Mouse (Mus musculus) CH12.LX (cell line): Measurements from ENCODE around the gene Gm5936. TPM values are rescaled to one million over a fixed set of nuclear protein-coding genes. Genes with fewer than 3 reads are reported as not detected.
"Not testable (repeated sequence)": the region's sequence is repeated elsewhere in the genome, so short reads cannot be mapped to it uniquely, and the experiment has no call there.

Experiments
- DNase-seq: peaks from one replicate; pipeline ENCODE4 v3.0.0-alpha.2; 2013; ENCODE audit errors: extremely low read depth
- H3K27ac ChIP-seq: 2 replicates; pipeline ENCODE4 v1.5.1; 2012; ENCODE audit warnings: low read depth, mild to moderate bottlenecking, control low read depth, moderate library complexity; ENCODE audit not compliant: insufficient read depth
- H3K27me3 ChIP-seq: replicated peaks from 2 replicates; pipeline ENCODE3; 2012; ENCODE audit warnings: inconsistent platforms
- H3K36me3 ChIP-seq, 2 experiments: replicated peaks in 1 of 2; 2 replicates each; pipeline versions ENCODE3 to v1.6.1; 2012; ENCODE audit warnings: inconsistent platforms in 1 of 2, low read length in 1 of 2, mild to moderate bottlenecking in 1 of 2, mixed read lengths in 1 of 2, moderate library complexity in 1 of 2; ENCODE audit not compliant: control insufficient read depth in 1 of 2, insufficient read depth in 1 of 2
- H3K4me1 ChIP-seq, 2 experiments: 2 replicates each; pipeline ENCODE4 v1.6.1; 2012; ENCODE audit warnings: inconsistent platforms in 1 of 2, moderate library complexity in 1 of 2; ENCODE audit not compliant: insufficient read depth in 2 of 2, control insufficient read depth in 1 of 2
- H3K4me2 ChIP-seq: 2 replicates; pipeline ENCODE4 v1.6.1; 2012; ENCODE audit warnings: low read depth, mild to moderate bottlenecking, control low read depth; ENCODE audit not compliant: poor library complexity, insufficient read depth, severe bottlenecking
- H3K4me3 ChIP-seq, 3 experiments: fragments of 150-350 bp in 1 of 3; sonication (generic) in 1 of 3; replicated peaks in 1 of 3; 2 replicates each; pipeline versions ENCODE3 to v1.5.1; 2011 to 2012; ENCODE audit warnings: low read depth in 2 of 3, low read length in 2 of 3, mild to moderate bottlenecking in 2 of 3, moderate library complexity in 2 of 3, control low read depth in 1 of 3, improper control_type of control experiment in 1 of 3, inconsistent platforms in 1 of 3, mixed read lengths in 1 of 3; ENCODE audit not compliant: poor library complexity in 1 of 3
- H3K79me2 ChIP-seq: replicated peaks from 2 replicates; pipeline ENCODE4 v1.6.1; 2012; ENCODE audit warnings: mild to moderate bottlenecking, moderate library complexity; ENCODE audit not compliant: control insufficient read depth, poor library complexity, insufficient read depth, severe bottlenecking; ENCODE audit errors: extremely low read depth
- H3K9ac ChIP-seq: 2 replicates; pipeline ENCODE4 v1.6.1; 2012; ENCODE audit warnings: low read depth, mild to moderate bottlenecking, control low read depth, moderate library complexity; ENCODE audit not compliant: insufficient read depth
- H3K9me3 ChIP-seq: replicated peaks from 2 replicates; pipeline ENCODE3; 2012; ENCODE audit warnings: low read length, inconsistent platforms, mixed read lengths
- SIN3A ChIP-seq: IDR thresholded peaks from 2 replicates; pipeline ENCODE4 v1.6.1; 2012; ENCODE audit warnings: low read length, improper control_type of control experiment, inconsistent platforms
- dilution Hi-C: fragments of 300-500 bp; cut with MboI; formaldehyde crosslinking; loops from 2 replicates; pipeline ENCODE4 v1.14.3; 2020; ENCODE audit warnings: low sequenced_read_pairs; ENCODE audit not compliant: extremely low pct_unique_long_range_greater_than_20kb, extremely low pct_ligation_motif_present
- in situ Hi-C: fragments of 300-500 bp; cut with MboI; formaldehyde crosslinking; loops from 3 replicates; pipeline ENCODE4 v1.14.3; 2019; ENCODE audit warnings: low sequenced_read_pairs, low pct_ligation_motif_present, low pct_unique_long_range_greater_than_20kb, mixed read lengths
- polyA plus RNA-seq: library from polyadenylated mRNA; unstranded; fragments of >175 nt; gene quantifications from 2 replicates; pipeline ENCODE4 v1.2.1, GENCODE M21; 2012; ENCODE audit warnings: low read depth; ENCODE audit not compliant: insufficient read length
- total RNA-seq, 2 experiments: library from RNA; depleted of rRNA; stranded (reverse); fragments of 300-350 nt in 1 of 2; fragments of >200 nt in 1 of 2; gene quantifications; 2 replicates each; pipeline ENCODE4 v1.2.3; 2012 to 2014

Gene Gm5936
- total RNA-seq (2012; rRNA removed) (0.04 and 0.13 TPM in 2 replicates), total RNA-seq (2014; rRNA removed) (0.18 and 0.44 TPM in 2 replicates), polyA plus RNA-seq (0.17 and 0.86 TPM in 2 replicates)

DNA sequence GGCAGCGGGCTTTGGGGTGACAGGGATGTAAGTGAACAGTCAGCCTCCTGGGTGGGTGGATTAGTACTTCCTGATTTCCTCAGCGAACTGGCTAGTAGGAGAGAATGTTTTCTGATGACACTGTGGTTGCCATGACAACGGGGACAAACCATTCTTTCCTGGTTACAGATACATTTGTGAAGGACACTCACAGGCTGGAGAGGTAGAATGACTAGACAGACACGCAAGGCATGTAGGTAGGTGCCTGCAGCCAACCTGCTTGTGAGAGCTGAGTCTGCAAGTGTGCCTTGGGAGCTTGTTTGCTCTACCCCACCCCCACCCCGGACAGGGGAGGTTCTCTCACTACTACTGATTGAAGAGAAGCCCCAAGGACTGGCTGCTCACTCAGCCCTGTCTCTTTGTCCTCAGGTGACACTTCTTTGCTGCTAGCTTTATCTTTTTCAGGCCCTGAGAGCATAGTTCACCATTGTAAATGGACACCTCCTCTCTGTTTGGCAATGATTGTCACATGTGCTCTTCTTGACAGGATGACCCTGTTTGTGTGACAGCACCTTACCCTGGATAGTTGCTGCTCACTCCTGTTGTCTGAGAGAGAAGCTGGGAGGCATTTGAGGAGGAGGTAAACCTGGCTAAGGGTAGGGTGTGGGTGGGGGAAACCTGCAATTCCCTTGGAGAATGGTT, at the start of gene Gm5936:
Gene Gm5936 (plus strand): TSS at position 355 of the 681 bp plus-strand sequence.
- H3K9me3 ChIP-seq, H3K36me3 ChIP-seq, H3K27me3 ChIP-seq, H3K4me3 ChIP-seq, H3K4me1 ChIP-seq, in situ Hi-C loops, H3K79me2 ChIP-seq, H3K27ac ChIP-seq, H3K9ac ChIP-seq, H3K4me2 ChIP-seq, dilution Hi-C loops: not testable (repeated sequence)
- DNase-seq: peak; percentile 46

GRCm38 (mm10) chrX:74856104-74856503, 19.1 kb downstream of the Gm5936 start:
- H3K4me2 ChIP-seq, H3K9me3 ChIP-seq, in situ Hi-C loops, H3K9ac ChIP-seq, H3K27ac ChIP-seq, H3K36me3 ChIP-seq, dilution Hi-C loops, H3K4me3 ChIP-seq, H3K79me2 ChIP-seq, H3K27me3 ChIP-seq, H3K4me1 ChIP-seq: not testable (repeated sequence)
- peak; percentile 11 for DNase-seq
- TF ChIP-seq SIN3A: 0 out of 2 replicates have a peak, but pooled peaks have one; percentile 25

GRCm38 (mm10) chrX:74880123-74880522, 43.1 kb downstream of the Gm5936 start:
- H3K9ac ChIP-seq, H3K36me3 ChIP-seq, H3K4me2 ChIP-seq, dilution Hi-C loops, H3K9me3 ChIP-seq, in situ Hi-C loops, H3K27ac ChIP-seq, H3K27me3 ChIP-seq, H3K4me3 ChIP-seq, H3K79me2 ChIP-seq, DNase-seq, H3K4me1 ChIP-seq: not testable (repeated sequence)

Other genes starting within 250 kb of the Gm5936 start
- gene Olfr1325, start 244.5 kb upstream of the Gm5936 start, total RNA-seq (2012; rRNA removed): not detected in 2 replicates
- not detected in 2 replicates for gene Olfr1325, start 244.5 kb upstream of the Gm5936 start, total RNA-seq (2014; rRNA removed)
- gene Olfr1325, start 244.5 kb upstream of the Gm5936 start, polyA plus RNA-seq: not detected in 2 replicates
- 0.17 and 0.21 TPM in 2 replicates for gene Gm5640, start 191.6 kb upstream of the Gm5936 start, total RNA-seq (2012; rRNA removed)
- 0.26 and 0.45 TPM in 2 replicates for gene Gm5640, start 191.6 kb upstream of the Gm5936 start, total RNA-seq (2014; rRNA removed)
- gene Gm5640, start 191.6 kb upstream of the Gm5936 start, polyA plus RNA-seq: 0.44 and 0.50 TPM in 2 replicates
- gene Gm6890, start 96.3 kb upstream of the Gm5936 start, total RNA-seq (2012; rRNA removed): not detected in 2 replicates
- gene Gm6890, start 96.3 kb upstream of the Gm5936 start, total RNA-seq (2014; rRNA removed): not detected in 2 replicates
- gene Gm6890, start 96.3 kb upstream of the Gm5936 start, polyA plus RNA-seq: not detected in 2 replicates
- 0.17 and 0.21 TPM in 2 replicates for gene Gab3, start 248.3 kb downstream of the Gm5936 start, total RNA-seq (2012; rRNA removed)
- 0.27 and 0.42 TPM in 2 replicates for gene Gab3, start 248.3 kb downstream of the Gm5936 start, total RNA-seq (2014; rRNA removed)
- 0.37 and 0.64 TPM in 2 replicates for gene Gab3, start 248.3 kb downstream of the Gm5936 start, polyA plus RNA-seq